Mouse (Mus musculus) retina, adult 2 months (tissue): ENCODE results near the gene Slc10a7.
"Not testable (repeated sequence)": the region's sequence is repeated elsewhere in the genome, so short reads cannot be mapped to it uniquely, and the experiment has no call there.

Experiments used
- DNase-seq: peaks from one replicate; pipeline ENCODE4 v3.0.0-alpha.2; 2012; ENCODE audit warnings: low read depth, low spot score

Slc10a7 gene

GRCm38 (mm10) chr8:78509273-78510031, at the start of gene Slc10a7:
Gene Slc10a7 (plus strand): TSS chr8:78509346.
- peak; percentile 61 for DNase-seq

- no peak for DNase-seq
Measured at GRCm38 (mm10) chr8:78463941-78464340, 45.2 kb upstream of the Slc10a7 start.

GRCm38 (mm10) chr8:78467889-78468288, 41.3 kb upstream of the Slc10a7 start:
- DNase-seq = no peak

GRCm38 (mm10) chr8:78477051-78477829, 31.9 kb upstream of the Slc10a7 start:
- DNase-seq = no peak

- no peak for DNase-seq
Measured at GRCm38 (mm10) chr8:78489733-78490132, 19.4 kb upstream of the Slc10a7 start.

GRCm38 (mm10) chr8:78493031-78493430, 16.1 kb upstream of the Slc10a7 start:
- no peak for DNase-seq

- not testable (repeated sequence) for DNase-seq
Measured at GRCm38 (mm10) chr8:78496273-78496672, 12.9 kb upstream of the Slc10a7 start.

- DNase-seq = no peak
Measured at GRCm38 (mm10) chr8:78502706-78503105, 6.4 kb upstream of the Slc10a7 start.

GRCm38 (mm10) chr8:78507979-78508718, 997 bp upstream of the Slc10a7 start:
- peak; percentile 0 for DNase-seq

- peak; percentile 77 for DNase-seq
Measured at GRCm38 (mm10) chr8:78508719-78509272, 350 bp upstream of the Slc10a7 start, which contains the start of gene Rbmxl1. Gene Rbmxl1 (minus strand): TSS chr8:78508898.

GRCm38 (mm10) chr8:78510094-78510493, 948 bp downstream of the Slc10a7 start:
- DNase-seq = no peak

GRCm38 (mm10) chr8:78510926-78511325, 1.8 kb downstream of the Slc10a7 start:
- no peak for DNase-seq

- no peak for DNase-seq
Measured at GRCm38 (mm10) chr8:78513106-78513505, 4.0 kb downstream of the Slc10a7 start.

- no peak for DNase-seq
Measured at GRCm38 (mm10) chr8:78514706-78515105, 5.6 kb downstream of the Slc10a7 start.

GRCm38 (mm10) chr8:78515132-78515531, 6.0 kb downstream of the Slc10a7 start:
- no peak for DNase-seq

GRCm38 (mm10) chr8:78533981-78534380, 24.8 kb downstream of the Slc10a7 start:
- no peak for DNase-seq

- DNase-seq = no peak
Measured at GRCm38 (mm10) chr8:78536716-78537115, 27.6 kb downstream of the Slc10a7 start.

- no peak for DNase-seq
Measured at GRCm38 (mm10) chr8:78537795-78538194, 28.6 kb downstream of the Slc10a7 start.

- DNase-seq = not testable (repeated sequence)
Measured at GRCm38 (mm10) chr8:78542670-78543069, 33.5 kb downstream of the Slc10a7 start.

GRCm38 (mm10) chr8:78543621-78544020, 34.5 kb downstream of the Slc10a7 start:
- DNase-seq = no peak

GRCm38 (mm10) chr8:78544545-78544944, 35.4 kb downstream of the Slc10a7 start:
- no peak for DNase-seq
